Mouse (Mus musculus) CD4-positive, CD25-positive, alpha-beta regulatory T cell (primary cell): ENCODE measurements around the gene Chpt1. TPM values are rescaled to one million over a fixed set of nuclear protein-coding genes. Genes with fewer than 3 reads are reported as not detected.

Experiments used
- polyA plus RNA-seq: library from polyadenylated mRNA; unstranded; fragments of 100-300 nt; shearing (Covaris generic); gene quantifications from one replicate; pipeline ENCODE4 v1.2.1, GENCODE M21; 2017

The Chpt1 gene
- 9.7 TPM for polyA plus RNA-seq

GRCm38 (mm10) chr10:88503421-88504314 is at the start of gene Chpt1:
Chpt1 (minus strand) TSS chr10:88504073.

GRCm38 (mm10) chr10:88459502-88459992 is 44.3 kb downstream of the Chpt1 start, which contains the start of gene Sycp3:
Sycp3 (plus strand) TSS chr10:88459569.

Other genes starting within 250 kb of the Chpt1 start
- 0.37 TPM for gene Dram1, start 125.0 kb downstream of the Chpt1 start, polyA plus RNA-seq
- gene Gnptab, start 124.9 kb downstream of the Chpt1 start, polyA plus RNA-seq: 21.9 TPM
- not detected for gene Sycp3, start 44.5 kb downstream of the Chpt1 start, polyA plus RNA-seq
- 0.30 TPM for gene Mybpc1, start 101.1 kb upstream of the Chpt1 start, polyA plus RNA-seq
- 2.0 TPM for gene Spic, start 180.9 kb upstream of the Chpt1 start, polyA plus RNA-seq
- 79.7 TPM for gene Arl1, start 226.8 kb upstream of the Chpt1 start, polyA plus RNA-seq